Mouse (Mus musculus) small intestine, adult 2 months (tissue): ENCODE measurements around the gene Prss16. TPM values are rescaled to one million over a fixed set of nuclear protein-coding genes. Genes with fewer than 3 reads are reported as not detected.

Source experiments
- H3K27ac ChIP-seq: fragments of 200-500 bp; 2 replicates; pipeline ENCODE4 v1.5.1; 2012; ENCODE audit warnings: low read depth, low read length, control low read depth, inconsistent platforms; ENCODE audit not compliant: insufficient read depth
- H3K27me3 ChIP-seq: fragments of 200-500 bp; 2 replicates; pipeline ENCODE4 v1.6.1; 2012; ENCODE audit warnings: mild to moderate bottlenecking, moderate library complexity, low read length, inconsistent platforms; ENCODE audit not compliant: control insufficient read depth, insufficient read depth
- H3K36me3 ChIP-seq: fragments of 200-500 bp; 2 replicates; pipeline ENCODE4 v1.6.1; 2012; ENCODE audit warnings: mild to moderate bottlenecking, low read length, control low read depth, inconsistent platforms; ENCODE audit not compliant: control insufficient read depth, insufficient read depth
- H3K4me1 ChIP-seq: fragments of 200-500 bp; 2 replicates; pipeline ENCODE4 v1.6.1; 2012; ENCODE audit warnings: low read length, inconsistent platforms, mixed read lengths; ENCODE audit not compliant: control insufficient read depth, insufficient read depth, insufficient read length
- H3K4me3 ChIP-seq: fragments of 200-500 bp; 2 replicates; pipeline ENCODE4 v1.5.1; 2012; ENCODE audit warnings: low read depth, mild to moderate bottlenecking, control low read depth, inconsistent platforms, low read length, moderate library complexity
- CTCF ChIP-seq: fragments of 200-500 bp; IDR thresholded peaks from 2 replicates; pipeline ENCODE4 v1.5.1; 2012; ENCODE audit warnings: low read depth, mild to moderate bottlenecking, control low read depth, inconsistent platforms, low read length, moderate library complexity, mixed read lengths; ENCODE audit not compliant: insufficient replicate concordance, insufficient read length; ENCODE audit errors: extremely low read depth
- POLR2A ChIP-seq: fragments of 200-500 bp; IDR thresholded peaks from 2 replicates; pipeline ENCODE4 v1.6.1; 2012; ENCODE audit warnings: low read depth, mild to moderate bottlenecking, control low read depth, inconsistent platforms, low read length, moderate library complexity
- WGBS: fragments of 180-500 bp; shearing (Covaris S2); methylation state at CpG from one replicate; pipeline ENCODE4 v1.1.7; 2018; 5-methylcytosine and 5-hydroxymethylcytosine counted together
- polyA plus RNA-seq: library from polyadenylated mRNA; depleted of rRNA; stranded (reverse); fragments of >200 nt; gene quantifications from 2 replicates; pipeline ENCODE4 v1.2.3, GENCODE M21; 2012; rRNA removed

The Prss16 gene
- polyA plus RNA-seq = 1.2 and 2.0 TPM in 2 replicates

GRCm38 (mm10) chr13:22009642-22010041 lies at the start of gene Prss16:
TSS of gene Prss16 (minus strand) at chr13:22009742.
- Histone ChIP-seq H3K36me3 (no peaks in the 10 kb centered on the region), H3K4me3 (no peak within 1 kb of the TSS), H3K4me1 (peaks cover 9% of the 10 kb centered on the region), H3K27me3 (peaks cover 70% of the 10 kb centered on the region), H3K27ac (no peak within 1 kb of the TSS)
- TF ChIP-seq POLR2A (no peak), CTCF (no peak)
- 51% methylated on average over 6 of the region's 7 CpGs for WGBS

GRCm38 (mm10) chr13:22053754-22054153 lies 44.2 kb upstream of the Prss16 start:
- no peak overlapping the region for H3K27ac ChIP-seq
- WGBS = 97% methylated on average over 1 of the region's 1 CpGs
- no peaks in the 10 kb centered on the region for H3K27me3 ChIP-seq
- peaks cover 2% of the 10 kb centered on the region; the same call in 1 of the 2 replicates for H3K4me1 ChIP-seq
- no peak for TF ChIP-seq CTCF
- no peak for TF ChIP-seq POLR2A
- no peak overlapping the region for H3K4me3 ChIP-seq
- H3K36me3 ChIP-seq = no peaks in the 10 kb centered on the region

GRCm38 (mm10) chr13:22051523-22051859 lies 41.9 kb upstream of the Prss16 start:
- Histone ChIP-seq H3K36me3 (no peaks in the 10 kb centered on the region), H3K27ac (0 out of 2 replicates have a peak overlapping the region, but pooled peaks have one; percentile 30), H3K4me3 (peak overlapping the region; percentile 54; the same call in 1 of the 2 replicates), H3K27me3 (no peaks in the 10 kb centered on the region), H3K4me1 (peaks cover 2% of the 10 kb centered on the region; the same call in 1 of the 2 replicates)
- no peak for TF ChIP-seq CTCF
- no peak for TF ChIP-seq POLR2A
- 11% methylated on average over 5 of the region's 5 CpGs for WGBS

DNA sequence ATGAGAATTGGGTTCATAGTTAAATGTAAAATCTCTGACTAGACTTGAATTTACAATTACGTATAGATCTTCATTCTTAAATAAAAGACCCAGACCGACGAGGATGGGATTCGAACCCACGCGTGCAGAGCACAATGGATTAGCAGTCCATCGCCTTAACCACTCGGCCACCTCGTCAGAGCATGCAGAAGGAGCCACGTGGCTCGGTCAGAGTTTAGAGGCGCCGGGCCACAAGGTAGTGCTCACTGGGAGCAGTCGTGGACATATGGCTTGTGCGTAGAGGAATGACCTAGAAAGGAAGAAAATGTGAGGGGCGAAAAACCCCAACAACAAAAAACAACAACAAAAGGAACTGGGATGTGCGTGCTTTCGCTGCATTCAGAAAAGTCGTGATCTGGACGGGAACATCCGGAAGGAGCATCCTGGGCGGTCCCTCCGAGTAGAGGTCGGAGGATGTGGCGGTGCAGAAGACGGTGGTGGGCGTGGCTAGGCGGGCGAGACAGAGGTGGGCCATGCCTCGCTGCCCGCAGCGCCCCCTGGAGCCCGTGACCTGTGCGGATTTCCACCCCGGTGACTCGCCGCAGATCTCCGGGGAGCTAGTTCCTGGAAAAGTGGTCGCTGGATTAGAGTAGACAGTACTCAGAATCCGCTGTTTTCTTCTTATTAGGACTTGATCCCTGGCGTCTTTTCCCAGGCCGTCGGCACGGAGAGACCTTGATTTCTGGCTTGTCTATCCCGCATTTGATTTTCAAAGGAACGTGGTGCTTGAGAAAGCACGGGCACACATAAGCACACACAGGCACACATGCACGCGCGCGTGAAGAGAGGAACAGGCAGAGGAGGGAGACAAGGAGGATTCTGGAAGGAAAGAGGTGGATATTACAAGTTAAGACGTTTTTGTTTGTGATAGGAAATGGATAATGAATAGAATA lies 41.3 kb upstream of the Prss16 start:
- H3K27me3 ChIP-seq = no peaks in the 10 kb centered on the region
- peaks cover 2% of the 10 kb centered on the region; the same call in 1 of the 2 replicates for H3K4me1 ChIP-seq
- H3K27ac ChIP-seq = peak overlapping the region; percentile 30
- peak overlapping the region; percentile 54 for H3K4me3 ChIP-seq
- under 1% methylated on average over 52 of the region's 52 CpGs for WGBS
- no peaks in the 10 kb centered on the region for H3K36me3 ChIP-seq
- TF ChIP-seq POLR2A (no peak), CTCF (peak; percentile 69)

GRCm38 (mm10) chr13:22049737-22050440 lies 40.3 kb upstream of the Prss16 start:
- H3K4me1 ChIP-seq = peaks cover 2% of the 10 kb centered on the region; the same call in 1 of the 2 replicates
- H3K27ac ChIP-seq = no peak overlapping the region
- TF ChIP-seq CTCF = no peak
- no peak for TF ChIP-seq POLR2A
- no peaks in the 10 kb centered on the region for H3K36me3 ChIP-seq
- peak overlapping the region; percentile 53 for H3K4me3 ChIP-seq
- WGBS = 2% methylated on average over 14 of the region's 14 CpGs
- no peaks in the 10 kb centered on the region for H3K27me3 ChIP-seq

- H3K4me1 ChIP-seq = peaks cover 4% of the 10 kb centered on the region; the same call in 1 of the 2 replicates
- no peak overlapping the region for H3K4me3 ChIP-seq
- TF ChIP-seq POLR2A (no peak), CTCF (no peak)
- H3K27ac ChIP-seq = no peak overlapping the region
- 86% methylated on average over 2 of the region's 2 CpGs for whole genome bisulfite sequencing
- H3K27me3 ChIP-seq = no peaks in the 10 kb centered on the region
- no peaks in the 10 kb centered on the region for H3K36me3 ChIP-seq
Measured at GRCm38 (mm10) chr13:22049041-22049440, 39.5 kb upstream of the Prss16 start.

DNA sequence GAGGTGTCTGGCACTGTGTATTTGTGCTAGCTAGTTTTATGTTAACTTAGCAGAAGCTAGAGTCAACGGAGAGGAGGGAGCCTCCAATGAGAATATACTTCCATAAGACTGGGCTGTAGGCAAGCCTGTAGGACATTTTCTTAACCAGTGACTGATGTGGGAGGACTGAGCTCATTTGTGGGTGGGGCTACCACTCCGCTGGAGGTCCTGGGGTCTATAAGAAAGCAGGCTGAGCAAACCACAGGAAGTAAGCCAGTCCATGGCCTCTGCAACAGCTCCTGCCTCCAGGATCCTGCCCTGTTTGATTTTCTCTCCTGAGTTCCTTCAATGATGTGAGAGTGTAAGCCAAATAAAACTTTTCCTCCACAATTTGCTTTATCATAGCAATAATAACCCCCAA lies 35.8 kb upstream of the Prss16 start:
- TF ChIP-seq POLR2A (no peak), CTCF (no peak)
- Histone ChIP-seq H3K27ac (no peak overlapping the region), H3K4me3 (no peak overlapping the region), H3K4me1 (peaks cover 10% of the 10 kb centered on the region; the same call in 1 of the 2 replicates), H3K36me3 (no peaks in the 10 kb centered on the region), H3K27me3 (no peaks in the 10 kb centered on the region)
- WGBS = 64% methylated on average over 2 of the region's 2 CpGs
